Mouse (Mus musculus) effector memory CD4-positive, alpha-beta T cell, adult 5 months (primary cell): Measurements from ENCODE around the gene Ppt1. TPM values are rescaled to one million over a fixed set of nuclear protein-coding genes. Genes with fewer than 3 reads are reported as not detected.

Experiments
- polyA plus RNA-seq: library from polyadenylated mRNA; unstranded; fragments of 100-300 nt; shearing (Covaris generic); gene quantifications from one replicate; pipeline ENCODE4 v1.2.1, GENCODE M21; 2017

Ppt1 gene
- 70.6 TPM for polyA plus RNA-seq

GRCm38 (mm10) chr4:122835530-122836402, at the start of gene Ppt1:
Gene Ppt1, plus strand, starts transcription at chr4:122836242.

DNA sequence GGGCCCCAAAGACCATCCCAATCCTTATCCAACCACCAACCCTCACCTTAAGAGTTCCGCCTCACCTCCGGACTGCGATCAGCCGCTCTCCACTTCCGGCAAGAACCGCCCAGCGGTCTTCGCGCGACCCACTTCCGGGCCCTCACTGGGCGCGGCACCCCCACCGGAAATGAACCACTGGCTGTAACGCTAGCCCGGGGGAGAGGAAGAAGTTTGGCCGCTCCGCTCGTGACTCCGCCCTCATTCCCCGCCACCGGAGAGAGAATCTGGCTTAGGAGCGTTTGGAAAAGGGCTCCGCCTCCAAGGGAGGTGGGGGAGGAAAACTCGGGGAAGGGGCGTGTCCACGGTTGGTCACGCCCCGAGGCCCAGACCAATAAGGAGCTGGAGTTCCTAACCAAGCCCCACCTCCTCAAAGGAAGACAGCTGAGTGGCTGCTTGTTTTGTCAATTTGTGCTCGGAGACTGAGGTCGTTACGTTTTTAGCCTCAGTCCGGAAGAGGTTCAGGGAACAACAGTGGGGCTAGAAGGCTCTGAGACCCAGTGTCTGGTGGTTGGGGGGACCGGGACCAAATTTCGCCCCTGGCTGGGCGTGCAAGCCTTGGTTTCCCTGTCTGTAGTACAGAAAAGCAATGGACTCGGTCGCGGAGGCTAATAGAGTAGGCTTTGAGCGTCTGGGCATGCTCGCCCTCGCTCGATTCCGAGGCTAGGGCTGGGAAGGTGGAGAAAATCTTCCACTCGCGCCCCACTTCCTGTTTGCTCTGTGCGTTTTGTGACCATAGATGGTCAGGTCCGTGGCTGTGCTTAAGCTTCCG, 49.9 kb downstream of the Ppt1 start, which contains the start of gene Cap1:
Gene Cap1, minus strand, starts transcription at position 289 of the 811 bp plus-strand sequence.

Other genes starting within 250 kb of the Ppt1 start
- gene 9530002B09Rik, start 147.0 kb upstream of the Ppt1 start, polyA plus RNA-seq: not detected
- 110 TPM for gene Cap1, start 49.8 kb downstream of the Ppt1 start, polyA plus RNA-seq
- 4.7 TPM for gene Mfsd2a, start 124.9 kb downstream of the Ppt1 start, polyA plus RNA-seq
- not detected for gene Mycl, start 159.4 kb downstream of the Ppt1 start, polyA plus RNA-seq
- 24.1 TPM for gene Trit1, start 180.4 kb downstream of the Ppt1 start, polyA plus RNA-seq